Mouse (Mus musculus) megakaryocyte-erythroid progenitor cell, adult 5 weeks (primary cell): ENCODE data around the gene Tmem60. TPM values are rescaled to one million over a fixed set of nuclear protein-coding genes. Genes with fewer than 3 reads are reported as not detected.

Experiments
- polyA plus RNA-seq: library from polyadenylated mRNA; stranded (reverse); fragments of >175 nt; gene quantifications from 2 replicates; pipeline ENCODE4 v1.2.3, GENCODE M21; 2012

Tmem60 gene
- 1.0 and 1.2 TPM in 2 replicates for polyA plus RNA-seq

DNA sequence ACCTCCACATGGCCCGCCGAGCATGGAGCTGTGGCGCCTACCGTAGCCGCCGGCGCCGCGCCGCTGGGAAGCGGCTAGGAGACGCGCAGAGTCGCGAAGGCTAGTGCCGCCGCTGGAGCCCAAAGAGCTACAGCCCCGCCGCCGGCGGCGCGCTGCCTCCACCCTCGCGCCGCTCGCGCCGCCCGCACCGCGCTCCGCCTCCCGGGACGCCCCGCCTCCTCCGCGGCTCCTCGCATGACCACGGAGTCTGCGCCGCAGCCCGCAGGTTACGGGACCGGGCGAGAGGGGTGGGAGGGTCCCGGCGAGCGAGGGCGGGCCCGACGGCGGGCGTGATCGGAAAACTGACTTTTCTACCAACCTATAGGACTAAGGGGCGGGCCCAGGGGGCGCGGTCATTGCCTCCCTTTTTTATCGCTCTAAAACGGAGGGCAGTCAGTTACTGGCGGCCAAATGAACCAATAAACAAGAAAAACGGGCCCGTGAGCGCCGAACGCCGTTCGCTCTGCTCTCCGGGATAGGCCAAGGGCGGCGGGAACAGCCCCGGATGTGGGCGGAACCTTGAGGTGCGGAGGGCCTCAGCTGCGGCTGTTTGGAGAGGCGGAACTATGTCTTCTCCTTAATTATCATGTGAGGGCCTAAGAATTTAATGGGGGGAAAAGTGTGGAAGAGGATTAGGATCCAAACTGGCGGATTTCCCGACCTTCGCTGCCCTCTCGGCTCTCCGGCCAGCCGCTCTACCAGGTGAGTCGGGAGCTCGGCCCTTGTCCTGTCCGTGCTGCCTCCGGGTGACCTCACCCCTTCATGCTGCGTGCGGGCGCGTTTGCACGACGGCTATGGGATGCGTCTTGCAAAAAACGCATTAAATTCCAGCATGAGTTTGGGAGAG is at the start of gene Tmem60, which contains the start of gene Phtf2:
Tmem60 (plus strand) TSS at position 277 of the 886 bp plus-strand sequence.
Phtf2 (minus strand) TSS at position 210 of the 886 bp plus-strand sequence.

Other genes starting within 250 kb of the Tmem60 start
- 3.4 and 3.9 TPM in 2 replicates for gene Phtf2, start 67 bp upstream of the Tmem60 start, polyA plus RNA-seq
- 11.1 and 17.2 TPM in 2 replicates for gene Rsbn1l, start 74.2 kb downstream of the Tmem60 start, polyA plus RNA-seq
- gene Ptpn12, start 173.7 kb downstream of the Tmem60 start, polyA plus RNA-seq, result 25.5 and 29.8 TPM in 2 replicates